Mouse (Mus musculus) v-Abl transformed pro-B cells (cell line): ENCODE measurements around the gene Nol8.

Experiments used
- in situ Hi-C, 2 experiments: fragments of 400-800 bp; cut with MboI; formaldehyde crosslinking; loops; one replicate each; pipeline ENCODE4 v1.15.1; 2025; ENCODE audit not compliant: unreplicated experiment in 2 of 2

The Nol8 gene

GRCm38 (mm10) chr13:49652481-49653179 lies at the start of gene Nol8, which contains the start of gene Cenpp:
TSS of gene Nol8 (plus strand) at chr13:49653078.
TSS of gene Cenpp (minus strand) at chr13:49652785.
- in situ Hi-C loops = loop anchor here in 1 of 2 experiments (25.0 kb wide), 1 partner anchor 440 kb away; the partner anchor contains the start of gene Card19

GRCm38 (mm10) chr13:49603603-49604002 lies 49.3 kb upstream of the Nol8 start:
- in situ Hi-C loops = no loop called here

GRCm38 (mm10) chr13:49607714-49608113 lies 45.2 kb upstream of the Nol8 start, which contains the start of gene Ogn:
TSS of gene Ogn (plus strand) at chr13:49608046.
- in situ Hi-C loops = no loop called here

GRCm38 (mm10) chr13:49608589-49609322 lies 44.1 kb upstream of the Nol8 start:
- in situ Hi-C loops = no loop called here

- in situ Hi-C loops = no loop called here
Measured at GRCm38 (mm10) chr13:49617021-49617420, 35.9 kb upstream of the Nol8 start.

- in situ Hi-C loops = no loop called here
Measured at GRCm38 (mm10) chr13:49618365-49618764, 34.5 kb upstream of the Nol8 start.

GRCm38 (mm10) chr13:49623216-49623615 lies 29.7 kb upstream of the Nol8 start:
- in situ Hi-C loops = no loop called here

- in situ Hi-C loops = loop anchor here in 1 of 2 experiments (25.0 kb wide), 1 partner anchor 966 kb away; the partner anchor contains the start of gene Barx1
Measured at GRCm38 (mm10) chr13:49628167-49628566, 24.7 kb upstream of the Nol8 start.

GRCm38 (mm10) chr13:49629076-49629475 lies 23.8 kb upstream of the Nol8 start:
- in situ Hi-C loops = loop anchor here in 1 of 2 experiments (25.0 kb wide), 1 partner anchor 967 kb away; the partner anchor contains the start of gene Barx1

GRCm38 (mm10) chr13:49639965-49640364 lies 12.9 kb upstream of the Nol8 start:
- in situ Hi-C loops = loop anchor here (10.0 to 25.0 kb wide), 3 partner anchors 195 to 978 kb away; partner anchors contain the start of genes Barx1 (in 1 of the 2) and Fgd3 (in 1 of the 2)

GRCm38 (mm10) chr13:49642650-49643049 lies 10.2 kb upstream of the Nol8 start:
- in situ Hi-C loops = loop anchor here (10.0 to 25.0 kb wide), 3 partner anchors 198 to 980 kb away; partner anchors contain the start of genes Barx1 (in 1 of the 2) and Fgd3 (in 1 of the 2)

GRCm38 (mm10) chr13:49643669-49644362 lies 9.1 kb upstream of the Nol8 start:
- in situ Hi-C loops = loop anchor here (10.0 to 25.0 kb wide), 3 partner anchors 199 to 982 kb away; partner anchors contain the start of genes Barx1 (in 1 of the 2) and Fgd3 (in 1 of the 2)

GRCm38 (mm10) chr13:49644731-49645529 lies 7.9 kb upstream of the Nol8 start:
- in situ Hi-C loops = loop anchor here (10.0 to 25.0 kb wide), 3 partner anchors 200 to 983 kb away; partner anchors contain the start of genes Barx1 (in 1 of the 2) and Fgd3 (in 1 of the 2)

- in situ Hi-C loops = loop anchor here (10.0 to 25.0 kb wide), 3 partner anchors 201 to 984 kb away; partner anchors contain the start of genes Barx1 (in 1 of the 2) and Fgd3 (in 1 of the 2)
Measured at GRCm38 (mm10) chr13:49646019-49646418, 6.9 kb upstream of the Nol8 start.

- in situ Hi-C loops = loop anchor here in 1 of 2 experiments (25.0 kb wide), 1 partner anchor 439 kb away; the partner anchor contains the start of gene Card19
Measured at GRCm38 (mm10) chr13:49651136-49651535, 1.7 kb upstream of the Nol8 start.

- in situ Hi-C loops = loop anchor here in 1 of 2 experiments (25.0 kb wide), 1 partner anchor 440 kb away; the partner anchor contains the start of gene Card19
Measured at GRCm38 (mm10) chr13:49651781-49652351, 1.0 kb upstream of the Nol8 start.

GRCm38 (mm10) chr13:49653180-49653541 lies 283 bp downstream of the Nol8 start:
- in situ Hi-C loops = loop anchor here in 1 of 2 experiments (25.0 kb wide), 1 partner anchor 441 kb away; the partner anchor contains the start of gene Card19

- in situ Hi-C loops = no loop called here
Measured at GRCm38 (mm10) chr13:49677793-49678192, 24.9 kb downstream of the Nol8 start.
